Mouse (Mus musculus) bone marrow, adult 2 months (tissue): ENCODE results near the gene Fgfr2. TPM values are rescaled to one million over a fixed set of nuclear protein-coding genes. Genes with fewer than 3 reads are reported as not detected.

Source experiments
- H3K27ac ChIP-seq: fragments of 200-500 bp; 2 replicates; pipeline ENCODE4 v1.5.1; 2012; ENCODE audit warnings: low read depth, mild to moderate bottlenecking, control low read depth, inconsistent platforms, low read length; ENCODE audit not compliant: control insufficient read depth, poor library complexity, insufficient read depth
- H3K4me1 ChIP-seq: fragments of 200-500 bp; 2 replicates; pipeline ENCODE4 v1.6.1; 2011; ENCODE audit warnings: low read length; ENCODE audit not compliant: control insufficient read depth, insufficient read depth
- H3K4me3 ChIP-seq: fragments of 200-500 bp; replicated peaks from 2 replicates; pipeline ENCODE3; 2011; ENCODE audit warnings: mild to moderate bottlenecking, low read depth, low read length, control low read depth; ENCODE audit not compliant: control insufficient read depth
- CTCF ChIP-seq: fragments of 200-500 bp; IDR thresholded peaks from 2 replicates; pipeline ENCODE4 v1.5.1; 2011; ENCODE audit warnings: low read length, control low read depth; ENCODE audit not compliant: control insufficient read depth, insufficient read depth
- POLR2A ChIP-seq: fragments of 200-500 bp; IDR thresholded peaks from 2 replicates; pipeline ENCODE4 v1.6.1; 2011; ENCODE audit warnings: low read depth, mild to moderate bottlenecking, control low read depth, low read length, borderline replicate concordance; ENCODE audit not compliant: control insufficient read depth
- WGBS: fragments of 180-500 bp; shearing (Covaris S2); methylation state at CpG from one replicate; pipeline ENCODE4 v1.1.7; 2018; 5-methylcytosine and 5-hydroxymethylcytosine counted together
- polyA plus RNA-seq: library from polyadenylated mRNA; stranded (reverse); fragments of >200 nt; gene quantifications from 2 replicates; pipeline ENCODE4 v1.2.4, GENCODE M21; 2011; ENCODE audit warnings: low replicate concordance; ENCODE audit not compliant: missing spikeins, insufficient read depth, insufficient read length

The Fgfr2 gene
- polyA plus RNA-seq, 1 experiment = 8.2 TPM

GRCm38 (mm10) chr7:132817056-132817455 is 306.1 kb downstream of the Fgfr2 start:
- WGBS = 89% methylated on average over 6 of the region's 6 CpGs
- no peaks in the 10 kb centered on the region for H3K4me1 ChIP-seq
- H3K4me3 ChIP-seq = no peak overlapping the region
- TF ChIP-seq CTCF = no peak
- TF ChIP-seq POLR2A = no peak
- H3K27ac ChIP-seq = no peak overlapping the region

- H3K4me3 ChIP-seq = no peak overlapping the region
- 79% methylated on average over 2 of the region's 2 CpGs for WGBS
- TF ChIP-seq POLR2A (no peak), CTCF (no peak)
- no peaks in the 10 kb centered on the region for H3K4me1 ChIP-seq
- no peak overlapping the region for H3K27ac ChIP-seq
Observed at GRCm38 (mm10) chr7:132816528-132816927, 306.6 kb downstream of the Fgfr2 start.

- 87% methylated on average over 5 of the region's 5 CpGs for WGBS
- TF ChIP-seq CTCF (no peak), POLR2A (no peak)
- Histone ChIP-seq H3K4me1 (0 out of 2 replicates have a peak, but pooled peaks cover 3% of the 10 kb centered on the region), H3K27ac (no peak overlapping the region), H3K4me3 (no peak overlapping the region)
Observed at GRCm38 (mm10) chr7:132815081-132815480, 308.1 kb downstream of the Fgfr2 start.

- Histone ChIP-seq H3K4me3 (peak overlapping the region; percentile 92), H3K4me1 (peaks cover 3% of the 10 kb centered on the region; the same call in 1 of the 2 replicates), H3K27ac (peak overlapping the region; percentile 99)
- WGBS = 2% methylated on average over 7 of the region's 7 CpGs
- TF ChIP-seq CTCF (no peak), POLR2A (no peak)
Observed at GRCm38 (mm10) chr7:132814089-132814450, 309.1 kb downstream of the Fgfr2 start.

GRCm38 (mm10) chr7:132813416-132814088 is 309.6 kb downstream of the Fgfr2 start, which contains the start of gene Fam53b:
Fam53b (minus strand) TSS chr7:132813886.
- Histone ChIP-seq H3K4me3 (peak within 1 kb of the TSS; percentile 92), H3K27ac (peak within 1 kb of the TSS; percentile 99), H3K4me1 (peaks cover 3% of the 10 kb centered on the region; the same call in 1 of the 2 replicates)
- under 1% methylated on average over 81 of the region's 85 CpGs for WGBS
- TF ChIP-seq CTCF = no peak
- peak; percentile 72; the same call in 1 of the 2 replicates for TF ChIP-seq POLR2A

- H3K27ac ChIP-seq = peak overlapping the region; percentile 99
- H3K4me3 ChIP-seq = peak overlapping the region; percentile 92
- peaks cover 3% of the 10 kb centered on the region; the same call in 1 of the 2 replicates for H3K4me1 ChIP-seq
- TF ChIP-seq POLR2A (peak; percentile 77; the same call in 1 of the 2 replicates), CTCF (no peak)
- WGBS = under 1% methylated on average over 59 of the region's 59 CpGs
Observed at GRCm38 (mm10) chr7:132812619-132813415, 310.3 kb downstream of the Fgfr2 start.

GRCm38 (mm10) chr7:132811716-132812618 is 311.2 kb downstream of the Fgfr2 start:
- Histone ChIP-seq H3K27ac (peak overlapping the region; percentile 99), H3K4me1 (peaks cover 3% of the 10 kb centered on the region; the same call in 1 of the 2 replicates), H3K4me3 (peak overlapping the region; percentile 92)
- TF ChIP-seq POLR2A (peak; percentile 13; the same call in 1 of the 2 replicates), CTCF (no peak)
- 2% methylated on average over 23 of the region's 23 CpGs for WGBS
